Mouse (Mus musculus) embryonic facial prominence, embryonic 13.5 days (tissue): ENCODE measurements around the gene Anxa2. TPM values are rescaled to one million over a fixed set of nuclear protein-coding genes. Genes with fewer than 3 reads are reported as not detected.

Experiments used
- ATAC-seq: fragments of 200-750 bp; cut with Nextera tagmentation; 2 replicates; pipeline ENCODE4 v1.8.0; 2017; ENCODE audit warnings: low read depth; ENCODE audit not compliant: insufficient number of reproducible peaks, insufficient read depth, low FRiP score, low TSS enrichment
- H3K27ac ChIP-seq: fragments of 300-500 bp; sonication (generic); 2 replicates; pipeline ENCODE4 v1.5.1; 2015; ENCODE audit warnings: moderate library complexity, mild to moderate bottlenecking, inconsistent platforms
- H3K27me3 ChIP-seq: fragments of 300-500 bp; sonication (generic); 2 replicates; pipeline ENCODE4 v1.6.1; 2015; ENCODE audit warnings: mild to moderate bottlenecking, inconsistent platforms
- H3K36me3 ChIP-seq: fragments of 300-500 bp; sonication (generic); 2 replicates; pipeline ENCODE4 v1.6.1; 2015; ENCODE audit warnings: mild to moderate bottlenecking, inconsistent platforms
- H3K4me1 ChIP-seq: fragments of 300-500 bp; sonication (generic); 2 replicates; pipeline ENCODE4 v1.6.1; 2015; ENCODE audit warnings: inconsistent platforms
- H3K4me2 ChIP-seq: fragments of 300-500 bp; sonication (generic); 2 replicates; pipeline ENCODE4 v1.6.1; 2015; ENCODE audit warnings: moderate library complexity, mild to moderate bottlenecking, inconsistent platforms
- H3K4me3 ChIP-seq: fragments of 300-500 bp; sonication (generic); 2 replicates; pipeline ENCODE4 v1.5.1; 2015; ENCODE audit warnings: mild to moderate bottlenecking, inconsistent platforms
- H3K9ac ChIP-seq: fragments of 300-500 bp; sonication (generic); 2 replicates; pipeline ENCODE4 v1.6.1; 2015; ENCODE audit warnings: mild to moderate bottlenecking, inconsistent platforms
- H3K9me3 ChIP-seq: fragments of 300-500 bp; sonication (generic); 2 replicates; pipeline ENCODE4 v1.6.1; 2016; ENCODE audit warnings: inconsistent platforms
- WGBS: fragments of 180-500 bp; shearing (Covaris S2); methylation state at CpG from one replicate; pipeline ENCODE4 v1.1.7; 2015; ENCODE audit warnings: mixed read lengths; 5-methylcytosine and 5-hydroxymethylcytosine counted together
- polyA plus RNA-seq: library from polyadenylated mRNA; unstranded; fragments of >200 nt; fragmentation: Nextera tagmentation; extraction: Ambion mirVana; gene quantifications from 2 replicates; pipeline ENCODE4 v1.2.1, GENCODE M21; 2015

The Anxa2 gene
- polyA plus RNA-seq, 1 experiment from 2014 or later = 1,195 TPM

DNA sequence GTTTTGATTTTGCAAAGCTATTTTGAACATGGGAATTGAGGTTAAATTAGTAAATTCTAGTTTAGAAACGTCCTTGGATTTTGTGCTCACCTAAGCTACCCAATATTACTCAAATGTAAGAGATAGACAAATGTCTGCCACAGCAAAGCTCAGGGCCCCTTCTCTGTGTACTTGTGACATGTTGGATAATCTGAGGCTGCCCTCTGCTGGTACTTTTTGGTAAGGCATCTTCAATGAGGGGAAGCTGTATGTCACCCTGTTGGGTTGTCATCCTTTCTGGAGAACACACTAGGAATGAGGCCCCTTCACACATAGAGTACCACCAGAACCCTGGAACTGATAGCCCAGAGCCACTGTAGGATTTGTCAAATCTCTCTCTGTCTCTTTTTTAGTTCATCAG, 26.9 kb downstream of the Anxa2 start:
- Histone ChIP-seq H3K4me1 (peaks cover 28% of the 10 kb centered on the region), H3K4me2 (no peak overlapping the region), H3K27ac (no peak overlapping the region), H3K4me3 (no peak overlapping the region), H3K36me3 (peaks cover 87% of the 10 kb centered on the region), H3K9me3 (no peaks in the 10 kb centered on the region), H3K9ac (no peak overlapping the region), H3K27me3 (no peaks in the 10 kb centered on the region)
- WGBS = 0% methylated on average over 1 of the region's 1 CpGs
- ATAC-seq = no peak

DNA sequence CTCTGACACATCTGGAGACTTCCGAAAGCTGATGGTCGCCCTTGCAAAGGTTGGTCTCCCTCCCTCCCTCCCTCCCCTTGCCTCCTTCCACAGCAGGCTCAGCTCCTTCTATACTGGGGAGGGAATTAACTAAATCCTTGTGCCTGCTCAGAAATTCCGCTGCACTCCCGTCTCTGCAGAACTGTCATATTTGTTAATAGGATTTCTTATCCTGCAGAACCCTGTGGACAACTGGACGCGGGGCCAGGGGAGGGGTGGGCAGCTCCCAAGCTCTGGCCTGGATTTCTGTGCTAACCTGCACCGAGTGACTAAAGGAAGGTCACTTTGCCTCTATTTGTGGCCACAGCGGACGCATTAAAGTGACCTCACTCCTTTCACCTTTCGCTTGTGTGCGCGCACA, 30.4 kb downstream of the Anxa2 start:
- Histone ChIP-seq H3K27ac (no peak overlapping the region), H3K36me3 (peaks cover 90% of the 10 kb centered on the region), H3K9me3 (no peaks in the 10 kb centered on the region), H3K4me3 (no peak overlapping the region), H3K4me1 (peaks cover 9% of the 10 kb centered on the region), H3K9ac (no peak overlapping the region), H3K27me3 (no peaks in the 10 kb centered on the region), H3K4me2 (no peak overlapping the region)
- WGBS = 53% methylated on average over 12 of the region's 12 CpGs
- ATAC-seq = no peak

DNA sequence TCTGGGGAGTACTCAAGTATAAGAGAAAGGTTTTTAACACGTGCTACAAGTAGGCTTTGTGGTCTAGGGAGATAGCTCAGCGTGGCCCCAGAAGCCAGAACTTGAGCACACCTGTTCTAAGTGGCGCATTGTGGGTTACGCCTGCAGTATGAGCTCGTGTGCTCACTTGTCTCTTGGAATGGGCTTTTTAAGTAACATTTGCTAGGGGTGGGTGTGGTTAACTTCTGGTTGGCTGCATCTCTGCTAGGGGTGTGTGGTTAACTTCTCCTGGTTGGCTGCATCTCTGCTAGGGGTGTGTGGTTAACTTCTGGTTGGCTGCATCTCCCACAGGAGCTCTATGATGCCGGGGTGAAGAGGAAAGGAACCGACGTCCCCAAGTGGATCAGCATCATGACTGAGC, 32.7 kb downstream of the Anxa2 start:
- ATAC-seq = no peak
- H3K27me3 ChIP-seq = no peaks in the 10 kb centered on the region
- H3K4me2 ChIP-seq = no peak overlapping the region
- H3K9ac ChIP-seq = no peak overlapping the region
- H3K27ac ChIP-seq = no peak overlapping the region
- H3K4me1 ChIP-seq = no peaks in the 10 kb centered on the region
- H3K9me3 ChIP-seq = no peaks in the 10 kb centered on the region
- 70% methylated on average over 8 of the region's 8 CpGs for WGBS
- H3K36me3 ChIP-seq = peaks cover 96% of the 10 kb centered on the region
- no peak overlapping the region for H3K4me3 ChIP-seq

DNA sequence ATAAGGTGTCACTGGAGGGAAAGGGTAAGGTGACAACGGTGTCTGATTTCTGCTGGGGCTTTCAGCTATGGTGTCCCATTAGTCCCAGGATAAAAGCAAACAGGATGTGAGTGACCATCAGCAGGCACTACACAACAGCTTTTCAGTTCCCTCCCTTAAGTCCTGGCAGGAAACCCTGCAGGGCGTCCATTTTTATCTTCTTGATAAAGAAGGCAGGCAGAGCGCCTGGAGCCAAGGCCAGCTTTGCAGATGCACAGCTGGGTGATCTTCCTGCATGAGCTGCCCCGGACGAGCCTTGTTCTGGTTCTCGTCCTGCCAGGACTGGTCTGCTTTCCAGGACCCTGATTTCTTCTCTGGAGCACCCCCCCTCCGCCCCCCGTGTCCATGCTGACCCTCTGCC, 35.1 kb downstream of the Anxa2 start:
- no peaks in the 10 kb centered on the region for H3K27me3 ChIP-seq
- peaks cover 100% of the 10 kb centered on the region for H3K36me3 ChIP-seq
- H3K4me2 ChIP-seq = no peak overlapping the region
- no peaks in the 10 kb centered on the region for H3K9me3 ChIP-seq
- no peak overlapping the region for H3K9ac ChIP-seq
- ATAC-seq = no peak
- 38% methylated on average over 8 of the region's 8 CpGs for WGBS
- H3K4me3 ChIP-seq = no peak overlapping the region
- H3K4me1 ChIP-seq = no peaks in the 10 kb centered on the region
- H3K27ac ChIP-seq = no peak overlapping the region

GRCm38 (mm10) chr9:69488972-69489371, 35.6 kb downstream of the Anxa2 start:
- WGBS = 29% methylated on average over 5 of the region's 5 CpGs
- Histone ChIP-seq H3K27me3 (no peaks in the 10 kb centered on the region), H3K4me2 (no peak overlapping the region), H3K4me1 (no peaks in the 10 kb centered on the region), H3K36me3 (peaks cover 99% of the 10 kb centered on the region), H3K9me3 (no peaks in the 10 kb centered on the region), H3K4me3 (no peak overlapping the region), H3K27ac (no peak overlapping the region), H3K9ac (no peak overlapping the region)
- ATAC-seq = no peak

GRCm38 (mm10) chr9:69492809-69493208, 39.4 kb downstream of the Anxa2 start:
- H3K9ac ChIP-seq = no peak overlapping the region
- H3K4me3 ChIP-seq = no peak overlapping the region
- peaks cover 68% of the 10 kb centered on the region for H3K36me3 ChIP-seq
- H3K4me2 ChIP-seq = no peak overlapping the region
- H3K27ac ChIP-seq = no peak overlapping the region
- H3K27me3 ChIP-seq = no peaks in the 10 kb centered on the region
- WGBS = 97% methylated on average over 6 of the region's 6 CpGs
- no peak for ATAC-seq
- H3K4me1 ChIP-seq = no peaks in the 10 kb centered on the region
- H3K9me3 ChIP-seq = no peaks in the 10 kb centered on the region

DNA sequence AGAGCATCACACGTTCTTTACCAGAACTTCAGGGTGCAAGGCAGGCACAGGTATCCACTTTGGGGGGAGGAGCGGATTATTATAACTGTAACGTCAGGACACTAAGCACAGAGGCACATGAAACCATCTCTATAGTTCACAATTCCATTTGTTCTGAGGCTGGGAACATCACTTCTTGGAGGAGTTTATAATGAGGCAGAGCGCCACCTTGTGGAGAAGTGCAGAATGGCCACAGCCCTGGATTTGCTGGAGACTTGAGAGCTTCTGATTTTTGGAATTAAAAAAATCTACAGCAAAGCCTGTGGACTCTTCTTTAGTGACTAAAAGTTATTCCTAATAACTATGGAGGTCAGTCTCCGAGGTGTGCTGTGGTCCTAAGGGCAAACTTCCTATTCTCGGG, 49.1 kb downstream of the Anxa2 start:
- no peak for ATAC-seq
- no peak overlapping the region for H3K4me2 ChIP-seq
- peaks cover 10% of the 10 kb centered on the region for H3K4me1 ChIP-seq
- H3K27ac ChIP-seq = no peak overlapping the region
- H3K9ac ChIP-seq = no peak overlapping the region
- H3K27me3 ChIP-seq = no peaks in the 10 kb centered on the region
- 26% methylated on average over 6 of the region's 6 CpGs for WGBS
- H3K36me3 ChIP-seq = no peaks in the 10 kb centered on the region
- H3K4me3 ChIP-seq = no peak overlapping the region
- no peaks in the 10 kb centered on the region for H3K9me3 ChIP-seq

DNA sequence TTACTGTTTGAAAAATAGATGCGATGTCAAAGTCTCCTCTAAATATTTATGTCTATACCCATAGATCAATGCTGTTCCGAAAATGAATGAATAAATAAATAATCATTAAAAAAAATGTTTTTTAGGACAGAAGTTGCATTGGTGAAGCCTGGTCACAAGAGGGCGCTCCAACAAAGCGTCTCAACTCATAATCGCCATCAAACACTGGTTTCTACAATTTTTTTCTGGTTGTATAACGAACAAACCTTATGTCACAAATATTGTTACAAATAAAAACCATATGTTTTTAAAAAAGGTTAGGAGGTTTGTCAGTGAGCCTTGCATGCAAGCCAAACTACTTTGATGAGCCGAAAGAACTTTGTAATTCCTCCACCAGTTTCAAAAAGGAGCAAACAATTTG, 52.2 kb downstream of the Anxa2 start:
- Histone ChIP-seq H3K4me2 (peak overlapping the region; percentile 43), H3K9me3 (no peaks in the 10 kb centered on the region)
- 8% methylated on average over 7 of the region's 7 CpGs for WGBS

GRCm38 (mm10) chr9:69507206-69507605, 53.8 kb downstream of the Anxa2 start:
- H3K27me3 ChIP-seq = 0 out of 2 replicates have a peak, but pooled peaks cover 5% of the 10 kb centered on the region
- 0 out of 2 replicates have a peak, but pooled peaks have one; percentile 43 for ATAC-seq
- peak overlapping the region; percentile 38 for H3K4me2 ChIP-seq
- peak overlapping the region; percentile 28; the same call in 1 of the 2 replicates for H3K27ac ChIP-seq
- peaks cover 8% of the 10 kb centered on the region for H3K4me1 ChIP-seq
- H3K9me3 ChIP-seq = no peaks in the 10 kb centered on the region
- H3K4me3 ChIP-seq = no peak overlapping the region
- H3K36me3 ChIP-seq = no peaks in the 10 kb centered on the region
- 24% methylated on average over 11 of the region's 11 CpGs for WGBS
- H3K9ac ChIP-seq = 0 out of 2 replicates have a peak overlapping the region, but pooled peaks have one; percentile 8

More for the DNA sequence above, 52.2 kb downstream of the Anxa2 start:
- H3K27ac ChIP-seq = no peak overlapping the region
- H3K4me3 ChIP-seq = no peak overlapping the region
- H3K27me3 ChIP-seq = 0 out of 2 replicates have a peak, but pooled peaks cover 5% of the 10 kb centered on the region
- H3K36me3 ChIP-seq = no peaks in the 10 kb centered on the region
- H3K4me1 ChIP-seq = peaks cover 12% of the 10 kb centered on the region
- H3K9ac ChIP-seq = no peak overlapping the region
- ATAC-seq = no peak

GRCm38 (mm10) chr9:69508016-69508415, 54.6 kb downstream of the Anxa2 start:
- 0 out of 2 replicates have a peak, but pooled peaks cover 5% of the 10 kb centered on the region for H3K27me3 ChIP-seq
- H3K9ac ChIP-seq = no peak overlapping the region
- no peak overlapping the region for H3K4me2 ChIP-seq
- WGBS = 72% methylated on average over 8 of the region's 8 CpGs
- no peak overlapping the region for H3K27ac ChIP-seq
- H3K4me3 ChIP-seq = no peak overlapping the region
- no peaks in the 10 kb centered on the region for H3K36me3 ChIP-seq
- H3K4me1 ChIP-seq = peaks cover 8% of the 10 kb centered on the region
- H3K9me3 ChIP-seq = no peaks in the 10 kb centered on the region
- ATAC-seq = no peak

DNA sequence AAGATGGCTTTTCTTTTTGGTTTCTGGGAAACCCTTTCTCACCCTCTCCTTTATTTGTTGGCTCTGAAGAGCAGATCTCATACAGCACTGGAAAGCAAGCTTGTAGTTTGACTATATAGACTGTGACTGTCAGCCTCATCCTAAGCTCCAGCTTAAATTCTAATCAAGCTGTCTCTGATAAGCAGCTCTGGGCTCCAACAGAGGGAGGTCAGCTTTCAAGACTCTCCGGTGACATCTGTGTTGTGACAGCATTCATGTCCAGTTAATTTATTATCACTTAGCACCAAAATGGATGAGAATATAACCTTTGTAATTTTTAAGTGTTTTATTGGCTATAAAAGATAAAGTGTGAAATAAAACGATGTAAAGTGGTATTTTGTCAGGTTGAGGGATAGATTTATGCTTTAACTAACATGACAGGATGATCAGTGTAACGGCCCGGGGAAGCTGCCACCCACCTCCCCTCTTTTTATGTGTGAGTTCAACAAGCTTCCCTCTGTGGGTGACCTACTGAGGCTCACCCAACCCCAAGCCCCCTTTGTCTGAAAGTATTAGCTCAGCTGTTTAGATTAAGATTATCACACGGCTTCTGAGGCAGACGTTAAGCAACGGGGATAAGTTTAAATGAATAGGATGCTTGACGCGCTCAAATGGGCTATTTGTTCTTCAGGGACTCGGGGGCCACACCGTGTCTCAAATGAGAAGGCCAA, 58.6 kb downstream of the Anxa2 start:
- Histone ChIP-seq H3K9ac (no peak overlapping the region), H3K9me3 (no peaks in the 10 kb centered on the region), H3K27me3 (0 out of 2 replicates have a peak, but pooled peaks cover 5% of the 10 kb centered on the region), H3K27ac (no peak overlapping the region), H3K4me2 (no peak overlapping the region), H3K4me1 (peaks cover 6% of the 10 kb centered on the region), H3K4me3 (no peak overlapping the region), H3K36me3 (no peaks in the 10 kb centered on the region)
- ATAC-seq = no peak
- 55% methylated on average over 11 of the region's 11 CpGs for WGBS

DNA sequence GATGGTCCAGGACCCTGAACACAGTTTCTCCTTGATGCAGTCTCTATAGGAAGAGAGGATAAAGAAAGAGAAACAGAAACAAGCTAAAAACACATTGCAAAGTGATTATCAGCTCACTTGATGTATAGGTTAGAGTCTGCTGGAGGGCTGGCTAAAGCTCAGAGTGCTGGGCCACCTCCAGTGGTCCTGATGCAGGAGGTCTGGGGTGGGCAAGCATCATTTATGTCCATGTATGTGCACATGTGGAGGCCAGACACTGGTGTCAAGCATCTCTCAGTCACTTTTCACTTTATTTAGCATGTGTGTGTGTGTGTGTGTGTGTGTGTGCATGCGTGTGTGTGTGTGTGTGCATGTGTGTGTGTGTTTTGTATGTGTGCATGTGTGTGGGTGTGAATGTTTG, 59.3 kb downstream of the Anxa2 start:
- H3K36me3 ChIP-seq = no peaks in the 10 kb centered on the region
- no peak overlapping the region for H3K27ac ChIP-seq
- H3K9me3 ChIP-seq = no peaks in the 10 kb centered on the region
- 89% methylated on average over 1 of the region's 1 CpGs for WGBS
- no peak overlapping the region for H3K9ac ChIP-seq
- no peak for ATAC-seq
- H3K4me2 ChIP-seq = no peak overlapping the region
- H3K27me3 ChIP-seq = 0 out of 2 replicates have a peak, but pooled peaks cover 5% of the 10 kb centered on the region
- no peak overlapping the region for H3K4me3 ChIP-seq
- H3K4me1 ChIP-seq = peaks cover 6% of the 10 kb centered on the region
